Mouse (Mus musculus): ENCODE measurements around the gene Slc27a1. TPM values are rescaled to one million over a fixed set of nuclear protein-coding genes. Genes with fewer than 3 reads are reported as not detected.

Slc27a1 gene
- polyA plus RNA-seq, 1 experiment from 2014 or later, result 70.0 TPM

DNA sequence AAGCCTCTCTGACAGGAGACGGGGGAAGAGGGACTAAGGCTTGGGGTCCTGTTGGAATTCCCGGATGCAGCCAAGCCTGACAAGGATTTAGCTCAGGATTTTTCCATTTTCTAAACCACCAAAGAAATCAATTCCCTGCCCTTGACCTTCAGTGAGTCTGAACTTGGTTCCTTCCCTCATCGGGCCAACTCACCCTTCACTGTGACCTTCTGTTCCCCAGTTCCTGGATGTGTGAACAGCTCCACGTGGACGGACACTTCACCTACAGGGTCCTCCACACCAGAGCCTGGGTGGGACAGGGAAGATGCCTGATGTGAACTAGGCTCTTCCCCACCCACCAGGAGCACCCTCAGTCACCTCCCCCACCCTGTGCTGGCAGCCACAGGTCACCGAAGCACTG is 62.1 kb downstream of the Slc27a1 start:
- no peak overlapping the region for H3K27ac ChIP-seq (ENCODE audit: low read depth, low read length)
- H3K9me3 ChIP-seq (ENCODE audit: control insufficient read depth, low read length), result no peaks in the 10 kb centered on the region
- H3K36me3 ChIP-seq (ENCODE audit: control insufficient read depth, insufficient read depth, low read length), result no peaks in the 10 kb centered on the region; the same call in none of the 2 replicates
- no peak overlapping the region for H3K9ac ChIP-seq (replicated peaks; ENCODE audit: low read depth, low read length)
- no peak for ATAC-seq (ENCODE audit: low read depth)
- H3K4me3 ChIP-seq (ENCODE audit: low read depth, low read length), result no peak overlapping the region
- H3K27me3 ChIP-seq (ENCODE audit: control insufficient read depth, insufficient read depth, low read length), result 0 out of 2 replicates have a peak, but pooled peaks cover 4% of the 10 kb centered on the region
- 83% methylated on average over 6 of the region's 6 CpGs for WGBS
- H3K4me2 ChIP-seq (ENCODE audit: low read depth, low read length), result no peak overlapping the region
- H3K4me1 ChIP-seq (ENCODE audit: control insufficient read depth, insufficient read depth, low read length), result peaks cover 10% of the 10 kb centered on the region

DNA sequence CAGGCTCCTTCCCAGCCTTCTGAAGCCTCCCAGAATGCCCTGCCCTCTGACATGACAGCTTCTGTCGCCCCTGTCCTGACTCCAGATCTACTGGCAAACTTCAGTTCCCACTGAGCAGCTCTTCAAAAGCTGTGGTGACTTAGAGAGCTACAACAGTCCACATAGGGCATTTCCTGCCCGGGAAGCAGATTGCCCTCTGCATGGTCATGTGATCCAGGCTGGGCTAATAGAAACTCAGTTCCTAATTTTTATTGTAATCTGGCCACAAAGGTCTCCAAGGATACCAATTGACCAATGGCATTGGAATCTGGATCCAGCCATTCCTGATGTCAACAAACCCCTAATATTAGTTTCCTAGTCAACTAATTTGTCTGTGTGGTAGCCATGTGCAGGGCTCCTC is 63.2 kb downstream of the Slc27a1 start:
- no peak overlapping the region for H3K27ac ChIP-seq (ENCODE audit: low read depth, low read length)
- 52% methylated on average over 2 of the region's 2 CpGs for WGBS

DNA sequence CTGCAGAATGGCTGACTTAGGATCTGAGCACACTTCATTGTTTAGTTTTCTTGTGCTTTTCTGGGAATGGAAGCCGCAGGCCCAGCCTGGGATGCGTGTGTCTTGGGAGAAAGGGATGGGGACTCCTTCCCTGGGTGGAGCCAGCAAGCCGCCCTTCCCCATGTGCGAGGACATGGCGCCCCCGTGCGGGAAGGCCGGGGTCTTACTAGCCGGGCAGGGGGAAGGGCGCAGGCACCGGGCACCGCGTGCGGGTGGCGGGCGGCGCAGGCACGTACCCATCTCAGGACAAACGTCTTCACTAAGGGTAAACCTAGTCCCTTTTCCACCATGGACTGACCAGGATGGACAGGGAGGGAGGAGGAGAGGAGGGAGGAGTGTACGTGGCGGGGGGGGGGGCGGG is 64.5 kb downstream of the Slc27a1 start:
- Histone ChIP-seq H3K27ac (ENCODE audit: low read depth, low read length) (no peak overlapping the region), H3K4me1 (ENCODE audit: control insufficient read depth, insufficient read depth, low read length) (peaks cover 10% of the 10 kb centered on the region), H3K4me2 (ENCODE audit: low read depth, low read length) (no peak overlapping the region), H3K4me3 (ENCODE audit: low read depth, low read length) (no peak overlapping the region), H3K36me3 (ENCODE audit: control insufficient read depth, insufficient read depth, low read length) (peaks cover 3% of the 10 kb centered on the region), H3K27me3 (ENCODE audit: control insufficient read depth, insufficient read depth, low read length) (0 out of 2 replicates have a peak, but pooled peaks cover 4% of the 10 kb centered on the region), H3K9me3 (ENCODE audit: control insufficient read depth, low read length) (no peaks in the 10 kb centered on the region), H3K9ac (replicated peaks; ENCODE audit: low read depth, low read length) (no peak overlapping the region)
- ATAC-seq (ENCODE audit: low read depth), result no peak
- WGBS, result 11% methylated on average over 17 of the region's 22 CpGs

More for the DNA sequence above, 63.2 kb downstream of the Slc27a1 start:
- H3K36me3 ChIP-seq (ENCODE audit: control insufficient read depth, insufficient read depth, low read length), result no peaks in the 10 kb centered on the region; the same call in none of the 2 replicates
- H3K4me3 ChIP-seq (ENCODE audit: low read depth, low read length), result no peak overlapping the region
- H3K4me1 ChIP-seq (ENCODE audit: control insufficient read depth, insufficient read depth, low read length), result peaks cover 10% of the 10 kb centered on the region
- no peak overlapping the region for H3K9ac ChIP-seq (replicated peaks; ENCODE audit: low read depth, low read length)
- H3K27me3 ChIP-seq (ENCODE audit: control insufficient read depth, insufficient read depth, low read length), result 0 out of 2 replicates have a peak, but pooled peaks cover 4% of the 10 kb centered on the region
- ATAC-seq (ENCODE audit: low read depth), result no peak
- H3K4me2 ChIP-seq (ENCODE audit: low read depth, low read length), result no peak overlapping the region
- no peaks in the 10 kb centered on the region for H3K9me3 ChIP-seq (ENCODE audit: control insufficient read depth, low read length)

DNA sequence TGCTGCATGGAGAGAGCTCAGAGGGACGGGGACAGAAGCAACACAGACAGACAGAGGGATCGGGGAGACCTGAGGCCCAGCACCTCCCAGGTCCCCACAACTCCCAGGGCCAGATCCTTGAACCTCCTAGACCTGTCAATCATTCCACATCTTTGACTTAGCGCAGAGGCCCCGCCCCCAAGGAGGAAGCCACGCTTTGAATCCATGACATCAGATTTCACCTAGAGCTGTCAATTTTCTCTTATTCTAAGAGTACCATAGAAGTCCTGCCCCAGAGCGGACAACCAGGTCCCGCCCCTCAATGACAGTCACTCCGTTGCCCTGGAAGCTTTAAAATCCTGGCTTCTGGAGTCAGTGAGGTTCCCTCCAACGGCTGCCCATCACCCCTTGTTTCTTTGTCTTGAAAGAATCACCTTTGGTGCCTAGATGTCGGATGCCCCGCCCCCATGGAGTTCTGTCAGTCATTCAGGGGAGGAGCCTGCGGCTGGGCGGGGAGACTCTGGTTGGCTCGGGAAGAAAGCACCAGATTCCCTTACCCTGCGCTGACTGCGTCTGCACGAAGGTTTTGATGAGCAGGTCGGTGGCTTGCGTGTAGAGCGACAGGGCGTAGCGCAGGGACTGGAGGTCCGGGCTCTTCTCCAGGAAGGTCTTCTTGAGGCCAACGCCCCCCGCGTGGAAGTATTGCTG is 65.4 kb downstream of the Slc27a1 start:
- H3K4me2 ChIP-seq (ENCODE audit: low read depth, low read length), result peak overlapping the region; percentile 18; the same call in 1 of the 2 replicates
- peaks cover 7% of the 10 kb centered on the region for H3K36me3 ChIP-seq (ENCODE audit: control insufficient read depth, insufficient read depth, low read length)
- no peak overlapping the region for H3K4me3 ChIP-seq (ENCODE audit: low read depth, low read length)
- 0 out of 2 replicates have a peak, but pooled peaks have one; percentile 28 for ATAC-seq (ENCODE audit: low read depth)
- H3K27ac ChIP-seq (ENCODE audit: low read depth, low read length), result no peak overlapping the region
- H3K9me3 ChIP-seq (ENCODE audit: control insufficient read depth, low read length), result no peaks in the 10 kb centered on the region
- peaks cover 6% of the 10 kb centered on the region for H3K4me1 ChIP-seq (ENCODE audit: control insufficient read depth, insufficient read depth, low read length)
- H3K27me3 ChIP-seq (ENCODE audit: control insufficient read depth, insufficient read depth, low read length), result 0 out of 2 replicates have a peak, but pooled peaks cover 4% of the 10 kb centered on the region
- 0 out of 2 replicates have a peak overlapping the region, but pooled peaks have one; percentile 2 for H3K9ac ChIP-seq (replicated peaks; ENCODE audit: low read depth, low read length)
- WGBS, result 3% methylated on average over 26 of the region's 26 CpGs

Small RNAs within 50 kb of the gene (microRNA-seq; reads per million reads assigned to microRNA genes)
- 2.0 reads per million for gene Mir6769b

Other genes with a start within 250 kb of the Slc27a1 start
- gene Use1, start 202.0 kb upstream of the Slc27a1 start, polyA plus RNA-seq (2014; fragmentation: Nextera tagmentation; extraction: Ambion mirVana), result 115 and 130 TPM in 2 replicates
- gene Ocel1, start 197.6 kb upstream of the Slc27a1 start, polyA plus RNA-seq (2014; fragmentation: Nextera tagmentation; extraction: Ambion mirVana), result 4.8 and 4.9 TPM in 2 replicates
- 22.3 and 32.8 TPM in 2 replicates for gene Nr2f6, start 186.9 kb upstream of the Slc27a1 start, polyA plus RNA-seq (2014; fragmentation: Nextera tagmentation; extraction: Ambion mirVana)
- gene Ushbp1, start 173.1 kb upstream of the Slc27a1 start, polyA plus RNA-seq (2014; fragmentation: Nextera tagmentation; extraction: Ambion mirVana), result 3.2 and 5.0 TPM in 2 replicates
- gene Babam1, start 172.0 kb upstream of the Slc27a1 start, polyA plus RNA-seq (2014; fragmentation: Nextera tagmentation; extraction: Ambion mirVana), result 90.9 and 96.5 TPM in 2 replicates
- 1.9 and 2.7 TPM in 2 replicates for gene Ankle1, start 162.9 kb upstream of the Slc27a1 start, polyA plus RNA-seq (2014; fragmentation: Nextera tagmentation; extraction: Ambion mirVana)
- gene Abhd8, start 105.2 kb upstream of the Slc27a1 start, polyA plus RNA-seq (2014; fragmentation: Nextera tagmentation; extraction: Ambion mirVana), result 101 and 104 TPM in 2 replicates
- 186 and 189 TPM in 2 replicates for gene Mrpl34, start 103.9 kb upstream of the Slc27a1 start, polyA plus RNA-seq (2014; fragmentation: Nextera tagmentation; extraction: Ambion mirVana)
- 236 and 251 TPM in 2 replicates for gene Dda1, start 99.7 kb upstream of the Slc27a1 start, polyA plus RNA-seq (2014; fragmentation: Nextera tagmentation; extraction: Ambion mirVana)
- 6.9 and 8.4 TPM in 2 replicates for gene Ano8, start 82.9 kb upstream of the Slc27a1 start, polyA plus RNA-seq (2014; fragmentation: Nextera tagmentation; extraction: Ambion mirVana)
- 5.5 and 5.9 TPM in 2 replicates for gene Gtpbp3, start 80.8 kb upstream of the Slc27a1 start, polyA plus RNA-seq (2014; fragmentation: Nextera tagmentation; extraction: Ambion mirVana)
- 5.4 and 9.8 TPM in 2 replicates for gene Plvap, start 57.1 kb upstream of the Slc27a1 start, polyA plus RNA-seq (2014; fragmentation: Nextera tagmentation; extraction: Ambion mirVana)
- gene Ccdc194, start 43.2 kb upstream of the Slc27a1 start, polyA plus RNA-seq (2014; fragmentation: Nextera tagmentation; extraction: Ambion mirVana), result 0.14 TPM in 1 of 2 replicates, not detected in the other
- gene Bst2, start 31.4 kb upstream of the Slc27a1 start, polyA plus RNA-seq (2014; fragmentation: Nextera tagmentation; extraction: Ambion mirVana), result 0.27 and 6.0 TPM in 2 replicates
- gene Mvb12a, start 26.0 kb upstream of the Slc27a1 start, polyA plus RNA-seq (2014; fragmentation: Nextera tagmentation; extraction: Ambion mirVana), result 69.0 and 70.6 TPM in 2 replicates
- gene Tmem221, start 10.0 kb upstream of the Slc27a1 start, polyA plus RNA-seq (2014; fragmentation: Nextera tagmentation; extraction: Ambion mirVana), result not detected in 2 replicates
- not detected in 2 replicates for gene Nxnl1, start 2.3 kb upstream of the Slc27a1 start, polyA plus RNA-seq (2014; fragmentation: Nextera tagmentation; extraction: Ambion mirVana)
- gene Pgls, start 23.3 kb downstream of the Slc27a1 start, polyA plus RNA-seq (2014; fragmentation: Nextera tagmentation; extraction: Ambion mirVana), result 239 and 259 TPM in 2 replicates
- gene Fam129c, start 28.8 kb downstream of the Slc27a1 start, polyA plus RNA-seq (2014; fragmentation: Nextera tagmentation; extraction: Ambion mirVana), result 7.5 and 9.3 TPM in 2 replicates
- gene Colgalt1, start 42.1 kb downstream of the Slc27a1 start, polyA plus RNA-seq (2014; fragmentation: Nextera tagmentation; extraction: Ambion mirVana), result 71.9 and 78.5 TPM in 2 replicates
- 17.8 and 20.6 TPM in 2 replicates for gene Unc13a, start 102.9 kb downstream of the Slc27a1 start, polyA plus RNA-seq (2014; fragmentation: Nextera tagmentation; extraction: Ambion mirVana)
- 2.8 and 4.1 TPM in 2 replicates for gene Jak3, start 107.4 kb downstream of the Slc27a1 start, polyA plus RNA-seq (2014; fragmentation: Nextera tagmentation; extraction: Ambion mirVana)
- 0.55 and 1.0 TPM in 2 replicates for gene Insl3, start 120.3 kb downstream of the Slc27a1 start, polyA plus RNA-seq (2014; fragmentation: Nextera tagmentation; extraction: Ambion mirVana)
- gene B3gnt3, start 132.9 kb downstream of the Slc27a1 start, polyA plus RNA-seq (2014; fragmentation: Nextera tagmentation; extraction: Ambion mirVana), result 0.11 and 0.53 TPM in 2 replicates
- 49.1 and 62.7 TPM in 2 replicates for gene Fcho1, start 156.8 kb downstream of the Slc27a1 start, polyA plus RNA-seq (2014; fragmentation: Nextera tagmentation; extraction: Ambion mirVana)

Measured in neural tube, embryonic 14.5 days (tissue).